Mouse (Mus musculus) heart, adult 8-10 months (tissue): ENCODE data around the gene Rapgef4. TPM values are rescaled to one million over a fixed set of nuclear protein-coding genes. Genes with fewer than 3 reads are reported as not detected.

Experiments used
- total RNA-seq, 4 experiments: library from RNA; stranded (reverse); gene quantifications; 2 replicates each; pipeline ENCODE4 v1.2.4; 2022

The Rapgef4 gene
- total RNA-seq, 4 experiments from 2014 or later: 35.0 to 50.5 (median 43.6) TPM

Other genes starting within 250 kb of the Rapgef4 start
- gene Itga6, start 235.6 kb upstream of the Rapgef4 start, total RNA-seq: 10 to 100 TPM; 29.1 to 67.1 (median 46.3) TPM
- 100 to 1,000 TPM; 182 to 208 (median 195) TPM for gene Pdk1, start 108.0 kb upstream of the Rapgef4 start, total RNA-seq